Mouse (Mus musculus) midbrain, embryonic 14.5 days (tissue): ENCODE results near the gene Ipo11. TPM values are rescaled to one million over a fixed set of nuclear protein-coding genes. Genes with fewer than 3 reads are reported as not detected.

Experiments used
- ATAC-seq: fragments of 200-750 bp; cut with Nextera tagmentation; 2 replicates; pipeline ENCODE4 v1.8.0; 2017; ENCODE audit warnings: moderate number of reproducible peaks, moderate library complexity; ENCODE audit not compliant: low FRiP score, low TSS enrichment
- DNase-seq: peaks from one replicate; pipeline ENCODE4 v3.0.0-alpha.2; 2015
- H3K27ac ChIP-seq: fragments of 300-500 bp; sonication (generic); replicated peaks from 2 replicates; pipeline ENCODE4 v1.5.1; 2014; ENCODE audit warnings: mild to moderate bottlenecking, low read depth, low read length, moderate library complexity
- H3K27me3 ChIP-seq: fragments of 300-500 bp; sonication (generic); 2 replicates; pipeline ENCODE4 v1.6.1; 2014; ENCODE audit warnings: low read length, control low read depth, mixed read lengths; ENCODE audit not compliant: control insufficient read depth, insufficient read depth
- H3K36me3 ChIP-seq: fragments of 300-500 bp; sonication (generic); 2 replicates; pipeline ENCODE4 v1.6.1; 2014; ENCODE audit warnings: low read length, control low read depth; ENCODE audit not compliant: control insufficient read depth, insufficient read depth
- H3K4me1 ChIP-seq: fragments of 300-500 bp; sonication (generic); 2 replicates; pipeline ENCODE4 v1.6.1; 2014; ENCODE audit warnings: mild to moderate bottlenecking, antibody characterized with exemption, low read length, control low read depth; ENCODE audit not compliant: control insufficient read depth, insufficient read depth
- H3K4me2 ChIP-seq: fragments of 300-500 bp; sonication (generic); 2 replicates; pipeline ENCODE4 v1.6.1; 2014; ENCODE audit warnings: mild to moderate bottlenecking, low read length, moderate library complexity
- H3K4me3 ChIP-seq: fragments of 300-500 bp; sonication (generic); replicated peaks from 2 replicates; pipeline ENCODE4 v1.5.1; 2014; ENCODE audit warnings: low read depth, low read length
- H3K9ac ChIP-seq: fragments of 300-500 bp; sonication (generic); replicated peaks from 2 replicates; pipeline ENCODE4 v1.6.1; 2014; ENCODE audit warnings: mild to moderate bottlenecking, low read length, moderate library complexity
- H3K9me3 ChIP-seq: fragments of 300-500 bp; sonication (generic); 2 replicates; pipeline ENCODE4 v1.6.1; 2016; ENCODE audit warnings: low read length, control low read depth, mixed read lengths; ENCODE audit not compliant: control insufficient read depth
- WGBS: fragments of 180-500 bp; shearing (Covaris S2); extraction: QIAGEN DNeasy Blood & Tissue Kit; methylation state at CpG from one replicate; pipeline ENCODE4 v1.1.7; 2014; 5-methylcytosine and 5-hydroxymethylcytosine counted together
- polyA plus RNA-seq: library from polyadenylated mRNA; unstranded; fragments of >200 nt; fragmentation: Nextera tagmentation; extraction: Ambion mirVana; gene quantifications from 2 replicates; pipeline ENCODE4 v1.2.1, GENCODE M21; 2014

Gene Ipo11
- polyA plus RNA-seq, 1 experiment from 2014 or later: 45.6 TPM

DNA sequence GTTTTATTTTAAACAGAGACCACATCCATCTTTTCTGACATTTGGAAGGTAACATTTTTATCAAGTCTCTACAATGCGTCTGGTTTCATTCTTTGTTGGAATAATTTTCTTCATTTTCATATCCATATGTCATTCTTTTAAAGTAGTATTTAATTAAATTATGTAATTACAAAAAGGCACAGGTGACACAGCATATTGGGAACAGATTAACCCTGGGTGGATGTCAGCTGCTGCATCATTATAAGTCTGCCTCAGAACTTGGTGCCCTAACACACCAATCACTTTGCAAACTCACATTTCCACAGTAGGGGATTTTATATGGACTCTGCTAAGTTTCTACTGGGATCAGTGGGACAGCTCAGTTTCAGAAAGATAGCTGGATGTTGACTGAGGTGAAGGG lies 184.8 kb downstream of the Ipo11 start:
- H3K36me3 ChIP-seq: no peaks in the 10 kb centered on the region
- no peaks in the 10 kb centered on the region for H3K27me3 ChIP-seq
- no peak overlapping the region for H3K4me3 ChIP-seq
- DNase-seq (no peak), ATAC-seq (no peak)
- H3K9me3 ChIP-seq: no peaks in the 10 kb centered on the region
- H3K27ac ChIP-seq: no peak overlapping the region
- H3K4me1 ChIP-seq: no peaks in the 10 kb centered on the region
- no peak overlapping the region for H3K9ac ChIP-seq
- WGBS: 98% methylated on average over 1 of the region's 1 CpGs
- H3K4me2 ChIP-seq: no peak overlapping the region

DNA sequence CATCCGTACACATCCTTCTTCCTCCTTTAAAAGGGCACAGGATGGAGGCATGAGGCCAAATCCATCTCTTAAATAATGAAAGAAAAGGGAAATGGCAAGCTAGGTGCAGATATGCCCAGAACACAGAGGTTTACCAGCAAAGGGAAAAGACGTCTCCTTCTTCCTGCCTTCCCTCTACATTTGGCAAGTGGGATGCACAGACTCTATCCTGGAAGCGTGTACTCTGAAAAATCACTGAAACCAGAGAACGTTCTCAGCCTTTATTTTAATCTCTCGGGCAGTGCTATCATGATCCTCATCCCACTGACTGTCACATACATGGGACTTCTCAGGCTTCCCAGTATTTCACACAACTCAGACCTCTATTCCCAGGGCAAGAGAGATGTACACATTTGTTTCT lies 189.9 kb downstream of the Ipo11 start:
- H3K9me3 ChIP-seq: no peaks in the 10 kb centered on the region
- H3K36me3 ChIP-seq: no peaks in the 10 kb centered on the region
- H3K4me3 ChIP-seq: no peak overlapping the region
- H3K27ac ChIP-seq: no peak overlapping the region
- no peak overlapping the region for H3K9ac ChIP-seq
- no peak overlapping the region for H3K4me2 ChIP-seq
- 89% methylated on average over 5 of the region's 5 CpGs for WGBS
- no peaks in the 10 kb centered on the region for H3K27me3 ChIP-seq
- no peak for ATAC-seq
- no peak for DNase-seq
- no peaks in the 10 kb centered on the region for H3K4me1 ChIP-seq

GRCm38 (mm10) chr13:106745201-106745600 lies 191.6 kb downstream of the Ipo11 start:
- Histone ChIP-seq H3K27me3 (no peaks in the 10 kb centered on the region), H3K36me3 (no peaks in the 10 kb centered on the region), H3K4me3 (no peak overlapping the region), H3K27ac (no peak overlapping the region), H3K9me3 (no peaks in the 10 kb centered on the region), H3K9ac (no peak overlapping the region), H3K4me2 (no peak overlapping the region), H3K4me1 (no peaks in the 10 kb centered on the region)
- no peak for DNase-seq
- ATAC-seq: no peak
- 57% methylated on average over 6 of the region's 6 CpGs for WGBS

Other genes starting within 250 kb of the Ipo11 start
- 43.2 and 44.7 TPM in 2 replicates for gene Dimt1, start 10.2 kb upstream of the Ipo11 start, polyA plus RNA-seq
- gene Kif2a, start 85.2 kb upstream of the Ipo11 start, polyA plus RNA-seq: 50.5 and 60.3 TPM in 2 replicates